Mouse (Mus musculus): Measurements from ENCODE around the gene Ankrd28. TPM values are rescaled to one million over a fixed set of nuclear protein-coding genes. Genes with fewer than 3 reads are reported as not detected.
A peak's percentile ranks its signal among the peaks of the same experiment; 100 is the strongest.
"Not testable (repeated sequence)": the region's sequence is repeated elsewhere in the genome, so short reads cannot be mapped to it uniquely, and the experiment has no call there.

The Ankrd28 gene
- total RNA-seq, 2 experiments from 2014 or later: 47.4 to 53.5 TPM

- no peak for DNase-seq (ENCODE audit: low spot score in 2 of 2)
These were observed 35.7 kb downstream of the Ankrd28 start for GRCm38 (mm10) chr14:31794776-31795126.

DNA sequence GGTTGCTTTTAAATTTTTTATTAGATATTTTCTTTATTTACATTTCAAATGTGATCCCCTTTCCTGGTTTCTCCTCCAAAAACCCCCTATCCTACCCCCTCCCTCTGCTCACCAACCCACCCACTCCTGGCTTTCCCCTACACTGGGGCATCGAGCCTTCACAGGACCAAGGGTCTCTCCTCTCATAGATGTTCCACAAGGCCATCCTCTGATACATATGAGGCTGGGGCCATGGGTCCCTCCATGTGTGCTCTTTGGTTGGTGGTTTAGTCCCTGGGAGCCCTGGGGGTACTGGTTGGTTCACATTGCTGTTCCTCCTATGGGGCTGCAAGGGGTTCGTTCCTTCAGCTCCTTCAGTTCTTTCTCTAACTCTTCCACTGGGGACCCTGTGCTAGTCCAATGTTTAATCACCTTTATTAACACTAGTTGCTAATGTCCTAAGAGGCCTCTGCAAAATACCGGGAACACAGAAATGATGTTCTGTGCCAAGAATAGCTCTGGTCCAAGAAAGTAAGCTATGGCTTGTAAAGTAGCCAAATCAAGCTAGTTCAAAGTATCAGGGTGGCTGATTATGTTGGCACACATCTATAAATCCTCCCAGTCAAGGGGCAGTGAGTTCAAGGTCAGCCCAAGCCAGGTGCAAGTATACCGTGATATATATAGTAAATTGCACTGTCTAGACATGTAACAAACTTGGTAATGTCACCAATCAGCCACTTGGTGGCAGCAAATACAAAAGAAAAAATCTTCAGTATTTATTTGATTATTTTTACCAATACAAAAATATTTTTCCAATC, 36.3 kb downstream of the Ankrd28 start:
- DNase-seq (ENCODE audit: low spot score in 2 of 2): peak in 1 of 2 experiments; percentile 17

- DNase-seq (ENCODE audit: low spot score in 2 of 2): peak in 1 of 2 experiments; percentile 24
These were observed 39.7 kb downstream of the Ankrd28 start for GRCm38 (mm10) chr14:31790797-31791196.

DNA sequence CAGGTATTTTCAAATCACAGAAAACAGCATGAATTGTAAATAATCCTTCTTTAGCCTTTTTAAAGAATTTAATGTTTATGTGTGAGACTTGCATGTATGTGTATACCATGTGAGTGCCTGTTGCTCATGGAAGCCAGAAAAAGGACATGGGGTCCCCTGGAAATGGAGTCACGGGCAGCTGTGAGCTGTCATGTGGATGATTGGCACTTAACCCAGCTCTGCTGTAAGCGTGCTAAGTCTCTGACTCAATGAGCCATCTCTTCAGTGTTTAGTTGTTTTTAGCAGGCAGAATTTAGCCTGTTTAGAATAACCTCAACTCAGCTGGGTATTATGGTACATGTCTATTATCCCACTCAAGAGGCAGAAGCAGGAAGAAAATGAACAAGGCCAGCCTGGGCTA, 43.5 kb downstream of the Ankrd28 start:
- no peak for DNase-seq (ENCODE audit: low spot score in 2 of 2)

- DNase-seq (ENCODE audit: low spot score in 2 of 2): no peak
These were observed 44.8 kb downstream of the Ankrd28 start for GRCm38 (mm10) chr14:31785681-31786080.

- DNase-seq (ENCODE audit: low spot score in 2 of 2): no peak
These were observed 45.5 kb downstream of the Ankrd28 start for GRCm38 (mm10) chr14:31784975-31785374.

DNA sequence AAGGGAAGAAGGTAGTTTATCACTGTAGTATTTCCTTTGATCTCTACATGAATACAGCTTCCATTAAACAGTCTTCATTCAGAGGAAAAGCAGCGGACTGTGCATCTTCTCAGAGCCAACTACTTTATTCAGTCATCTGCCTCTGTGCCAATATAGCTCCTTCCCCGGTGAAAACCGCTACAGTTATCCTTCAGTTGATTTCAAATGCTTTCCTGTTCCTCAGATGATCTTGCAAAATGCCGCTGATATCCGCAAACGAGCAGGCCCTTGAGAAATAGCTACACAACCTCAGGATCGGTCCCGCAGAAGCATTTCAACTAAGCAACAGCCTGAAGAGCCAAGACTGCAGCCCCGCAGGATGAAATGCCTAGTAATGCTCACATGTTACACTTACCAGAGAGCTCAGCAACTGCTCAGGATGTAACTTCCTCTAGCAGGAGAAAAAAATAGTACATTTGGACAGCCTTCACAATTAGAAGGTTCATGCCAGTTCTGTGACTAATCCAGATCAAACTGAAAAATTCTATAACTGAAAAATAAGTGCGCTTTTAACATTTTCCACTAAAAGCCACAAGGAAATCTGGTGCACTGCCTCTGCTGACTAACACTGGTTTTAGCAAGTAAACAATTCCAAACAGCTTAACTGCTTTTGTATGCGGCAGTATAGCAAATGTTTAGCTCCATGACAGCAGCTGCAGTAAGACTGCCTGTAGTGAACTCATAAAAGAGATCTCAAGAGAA, 49.0 kb downstream of the Ankrd28 start:
- DNase-seq (ENCODE audit: low spot score in 2 of 2): peak; percentile 44 to 61

GRCm38 (mm10) chr14:31780412-31781233, 49.8 kb downstream of the Ankrd28 start:
- DNase-seq (ENCODE audit: low spot score in 2 of 2): peak; percentile 13 to 16

DNA sequence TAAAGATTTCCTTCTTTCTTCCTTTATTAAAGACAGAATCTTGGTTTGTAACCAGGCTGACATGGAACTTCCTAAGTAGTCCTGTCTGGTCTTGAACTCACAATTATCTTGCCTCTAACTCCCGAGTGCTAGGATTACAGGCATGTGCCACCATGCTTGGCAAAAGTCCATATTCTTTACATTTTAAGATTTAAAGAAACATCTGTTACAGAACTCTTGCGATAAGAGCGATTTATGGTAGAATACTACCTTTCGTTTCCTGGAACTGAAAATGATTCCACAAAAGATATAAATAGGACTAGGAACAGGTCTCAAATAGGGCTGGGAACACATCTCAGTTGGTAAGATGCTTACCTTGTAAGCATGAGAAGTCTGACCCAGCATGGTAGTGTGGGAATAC, 56.9 kb downstream of the Ankrd28 start:
- no peak for DNase-seq (ENCODE audit: low spot score in 2 of 2)

- DNase-seq (ENCODE audit: low spot score in 2 of 2): no peak
These were observed 58.2 kb downstream of the Ankrd28 start for GRCm38 (mm10) chr14:31772251-31772650.

DNA sequence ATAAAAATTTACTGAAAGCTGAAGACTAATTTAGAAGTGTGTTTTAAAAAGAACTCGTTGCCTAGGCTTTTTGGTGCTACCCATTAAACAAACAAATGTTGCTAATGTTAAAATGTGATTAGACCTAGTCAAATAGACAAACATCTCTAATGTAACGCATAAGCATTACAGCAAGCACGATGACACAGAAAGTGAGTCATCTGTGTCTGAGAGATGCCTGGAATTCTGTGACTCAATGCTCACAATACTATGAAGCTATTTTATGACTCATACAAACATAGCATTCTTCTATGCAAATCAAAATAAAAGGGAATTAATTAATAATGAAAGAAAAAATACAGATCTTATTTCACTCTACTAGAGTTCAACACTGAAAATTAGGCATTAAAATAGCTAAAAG, 61.9 kb downstream of the Ankrd28 start:
- no peak for DNase-seq (ENCODE audit: low spot score in 2 of 2)

GRCm38 (mm10) chr14:31764083-31764482, 66.4 kb downstream of the Ankrd28 start:
- DNase-seq (ENCODE audit: low spot score in 2 of 2): no peak

- DNase-seq (ENCODE audit: low spot score in 2 of 2): no peak
These were observed 68.7 kb downstream of the Ankrd28 start for GRCm38 (mm10) chr14:31761727-31762126.

DNA sequence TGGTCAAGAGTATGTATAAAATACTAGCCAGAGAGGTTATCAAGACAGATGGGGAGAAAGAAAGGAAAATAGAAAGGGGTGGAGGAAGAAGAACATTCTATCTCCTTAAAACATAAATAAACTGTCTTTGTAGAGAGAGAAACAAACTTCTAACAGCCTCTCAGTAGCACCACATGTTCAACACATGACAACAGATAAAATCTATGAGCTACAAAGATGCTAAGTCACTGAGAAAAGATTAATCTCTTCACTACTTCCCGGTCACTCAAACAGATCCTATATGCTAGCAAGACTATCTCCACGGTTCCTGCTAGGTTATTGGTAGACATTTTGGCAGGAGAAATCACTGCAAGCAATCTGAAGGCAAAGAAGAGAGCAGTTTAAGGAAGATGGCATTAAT, 71.3 kb downstream of the Ankrd28 start:
- DNase-seq (ENCODE audit: low spot score in 2 of 2): no peak

DNA sequence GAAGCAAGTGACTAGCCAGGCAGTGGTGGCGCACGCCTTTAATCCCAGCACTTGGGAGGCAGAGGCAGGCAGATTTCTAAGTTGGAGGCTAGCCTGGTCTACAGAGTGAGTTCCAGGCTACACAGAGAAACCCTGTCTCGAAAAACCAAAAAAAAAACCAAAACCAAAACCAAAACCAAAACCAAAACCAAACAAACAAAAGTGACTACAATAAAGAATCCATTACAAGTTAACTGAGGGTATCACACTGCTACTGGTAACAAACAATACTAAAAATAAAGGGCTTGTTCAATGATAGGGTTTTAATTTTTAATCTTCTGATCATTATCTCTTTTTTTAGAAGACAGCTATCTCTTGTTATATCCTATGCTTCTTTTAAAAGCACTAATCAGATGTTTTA, 72.0 kb downstream of the Ankrd28 start:
- not testable (repeated sequence) for DNase-seq (ENCODE audit: low spot score in 2 of 2)

DNA sequence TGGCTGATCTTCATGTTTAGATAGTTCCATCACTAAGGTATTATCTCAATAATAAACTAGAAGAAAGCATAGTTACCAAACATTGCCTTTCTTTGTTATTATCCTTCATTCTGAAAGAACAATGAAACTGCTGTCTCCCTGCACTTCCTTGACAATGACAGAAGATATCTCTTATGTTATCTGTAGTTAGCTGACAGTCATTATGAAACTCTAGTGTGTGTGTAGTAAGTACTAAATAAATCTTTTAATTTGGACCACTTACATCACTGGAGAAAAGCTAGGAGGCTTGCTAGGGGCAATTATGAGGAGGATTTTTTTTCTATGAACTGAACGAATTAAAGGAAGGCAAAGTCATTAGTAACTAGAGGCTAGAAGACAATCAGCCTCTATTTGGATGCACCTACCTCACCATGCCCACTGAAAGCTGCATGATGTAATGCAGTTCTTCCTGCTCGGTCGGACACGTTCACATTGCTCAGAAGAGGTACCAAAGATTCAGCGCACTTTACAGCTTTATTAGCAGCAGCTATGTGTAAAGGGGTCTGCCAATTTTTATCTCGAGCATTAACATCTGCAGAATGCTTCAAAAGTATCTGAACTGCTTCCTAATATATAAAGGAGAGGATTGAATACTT, 82.1 kb downstream of the Ankrd28 start:
- DNase-seq (ENCODE audit: low spot score in 2 of 2): no peak

GRCm38 (mm10) chr14:31742523-31742922, 87.9 kb downstream of the Ankrd28 start:
- no peak for DNase-seq (ENCODE audit: low spot score in 2 of 2)

DNA sequence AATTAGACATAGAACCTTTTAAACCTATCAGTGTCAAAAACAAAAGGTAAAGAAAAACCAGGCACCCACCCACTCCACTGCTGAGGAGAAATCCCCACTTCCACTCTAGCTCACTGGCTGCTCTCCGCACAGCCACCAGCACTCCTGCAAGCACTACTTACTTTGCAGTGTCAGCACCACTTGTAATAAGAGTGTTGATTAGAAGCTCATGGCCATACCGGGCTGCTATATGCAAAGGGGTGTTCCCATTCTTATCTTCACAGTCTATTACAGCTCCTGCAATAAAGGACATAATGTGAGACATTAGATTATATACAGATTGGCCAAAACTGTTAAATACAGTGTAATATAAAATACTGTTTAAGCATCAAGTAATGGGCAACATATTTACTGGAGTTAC, 95.6 kb downstream of the Ankrd28 start:
- DNase-seq (ENCODE audit: low spot score in 2 of 2): no peak

- no peak for DNase-seq (ENCODE audit: low spot score in 2 of 2)
These were observed 102.9 kb downstream of the Ankrd28 start for GRCm38 (mm10) chr14:31727522-31727921.

DNA sequence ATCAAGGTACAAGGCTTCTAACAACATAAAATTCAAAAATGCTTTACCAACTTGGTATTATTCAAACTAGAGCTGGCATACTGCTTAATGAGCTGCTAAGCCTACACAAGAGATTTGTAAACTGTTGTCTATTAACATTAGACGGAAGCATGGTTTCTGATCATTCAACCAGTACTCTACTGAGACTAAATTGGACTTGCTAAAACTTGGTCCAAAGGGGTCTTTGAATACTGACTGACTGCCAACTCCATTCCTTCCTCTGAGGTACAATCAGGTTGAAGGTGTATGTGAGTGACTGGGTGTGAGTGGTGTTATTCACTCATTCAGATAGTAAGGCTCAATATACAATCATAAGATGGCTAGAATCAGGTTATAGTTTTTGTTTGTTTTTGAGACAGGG, 107.7 kb downstream of the Ankrd28 start:
- DNase-seq (ENCODE audit: low spot score in 2 of 2): no peak

- no peak for DNase-seq (ENCODE audit: low spot score in 2 of 2)
These were observed 109.2 kb downstream of the Ankrd28 start for GRCm38 (mm10) chr14:31721256-31721655.

All from left cerebral cortex, adult 18-20 months (tissue).